9 mouse cellular contexts compared by ENCODE assay signal in the genomic region with DNA sequence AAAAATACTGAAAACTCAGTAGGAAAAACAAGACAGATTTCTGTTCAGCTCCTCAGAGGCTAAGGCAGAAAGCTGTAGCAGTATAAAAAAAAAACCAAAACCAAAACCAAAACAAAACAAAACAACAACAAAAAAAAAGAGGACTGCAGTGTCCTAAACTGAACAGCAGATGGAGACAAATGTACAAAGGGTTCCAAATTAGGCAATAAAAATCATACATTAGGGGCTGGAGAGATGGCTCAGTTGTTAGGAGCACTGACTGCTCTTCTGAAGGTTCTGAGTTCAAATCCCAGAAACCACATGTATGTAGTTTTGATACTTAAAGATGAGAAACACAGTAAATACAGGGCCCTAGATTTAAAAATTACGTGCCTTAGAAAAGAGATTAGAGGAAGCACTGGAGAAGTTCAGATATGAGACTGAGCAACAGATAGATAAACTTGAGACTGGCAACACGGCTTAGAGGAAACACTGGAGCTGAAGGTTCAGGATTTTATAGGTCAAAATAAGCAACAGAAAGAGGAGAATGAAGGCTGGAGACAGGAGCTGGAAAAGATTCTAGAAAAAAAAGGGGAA. TPM values are rescaled to one million over a fixed set of nuclear protein-coding genes. Genes with fewer than 3 reads are reported as not detected.
DNase-seq lines count a peak whose midpoint lies in the region; ATAC-seq and TF ChIP-seq lines count a peak whose summit lies in the region.
"Had no signal": no experiment of that assay in that cellular context is flagged by ENCODE, and none has a peak within 500 bp of the region (broad histone marks: within the 10 kb centered on the region; RNA-seq: fewer than 3 reads in every experiment).

No protein-coding gene starts in this region.

- no peaks in the 10 kb centered on the region for H3K4me1 ChIP-seq in kidney, postnatal 0 days (replicated peaks; ENCODE audit: insufficient read depth, low read length)
- H3K4me1 ChIP-seq in CH12.LX (ENCODE audit: control insufficient read depth in 1 of 2, insufficient read depth in 2 of 2), result peaks cover 0 to 5% of the 10 kb centered on the region in 2 experiments; a peak in 2 of 4 replicates
- H3K4me1 ChIP-seq in cerebellum, adult 2 months (ENCODE audit: control insufficient read depth, insufficient read depth, low read length), result no peaks in the 10 kb centered on the region
- H3K4me1 ChIP-seq: midbrain, embryonic 12.5 days had no signal

- no peak overlapping the region for H3K4me2 ChIP-seq in kidney, postnatal 0 days (ENCODE audit: low read length)
- H3K4me2 ChIP-seq in CH12.LX (ENCODE audit: insufficient read depth, low read depth, poor library complexity, severe bottlenecking), result no peak overlapping the region
- H3K4me2 ChIP-seq: midbrain, embryonic 12.5 days had no signal

- H3K9ac ChIP-seq in kidney, postnatal 0 days (ENCODE audit: low read depth, low read length), result no peak overlapping the region
- H3K9ac ChIP-seq in CH12.LX (ENCODE audit: insufficient read depth, low read depth), result no peak overlapping the region
- H3K9ac ChIP-seq: midbrain, embryonic 12.5 days had no signal

- intact Hi-C loops in gastrocnemius, postnatal 36 days (cut with DNase I), result no loop called here

- H3K9me3 ChIP-seq in kidney, postnatal 0 days (replicated peaks; ENCODE audit: low read length), result no peaks in the 10 kb centered on the region
- H3K9me3 ChIP-seq in CH12.LX (replicated peaks; ENCODE audit: low read length), result peaks cover 3% of the 10 kb centered on the region

- no peak for ATAC-seq in kidney, postnatal 0 days (replicated peaks; ENCODE audit: low FRiP score, low read depth)
- ATAC-seq in megakaryocyte-erythroid progenitor cell, adult 5-6 weeks (replicated peaks; ENCODE audit: low FRiP score, low TSS enrichment, poor library complexity, severe bottlenecking), result peak; percentile 79

- TF ChIP-seq CTCF in kidney, postnatal 0 days (IDR thresholded peaks at IDR 0.05; ENCODE audit: low read depth), result peak; percentile 60
- TF ChIP-seq CTCF in CH12.LX (conservative IDR thresholded peaks at IDR 0.05 in 1 of 2, IDR thresholded peaks at IDR 0.05 in 1 of 2; ENCODE audit: low read depth in 2 of 2, low read length in 2 of 2), result peak in 1 of 2 experiments; percentile 64; a peak in 2 of 4 replicates
- TF ChIP-seq CTCF in cerebellum, adult 2 months (IDR thresholded peaks at IDR 0.05; ENCODE audit: borderline replicate concordance, insufficient read depth, low read depth, low read length), result no peak

- TF ChIP-seq EP300 in CH12.LX (IDR thresholded peaks at IDR 0.05; ENCODE audit: low read length), result no peak

- DNase-seq in kidney, postnatal 0 days (ENCODE audit: low spot score), result peak; percentile 32
- no peak for DNase-seq in kidney, postnatal 14 days
- DNase-seq in CH12.LX (ENCODE audit: extremely low read depth), result peak; percentile 56
- peak; percentile 51 for DNase-seq in c-Kit-positive CD71-positive TER-119-positive erythroid progenitor cells, embryonic 14.5 days (ENCODE audit: low spot score)
- DNase-seq in gastrocnemius, postnatal 10 days, result no peak
- no peak for DNase-seq in cerebellum, adult 2 months
- DNase-seq in gastrocnemius, postnatal 36 days, result no peak

- no peak overlapping the region for H3K27ac ChIP-seq in kidney, postnatal 0 days
- H3K27ac ChIP-seq in CH12.LX (ENCODE audit: insufficient read depth, low read depth), result no peak overlapping the region
- H3K27ac ChIP-seq in cerebellum, adult 2 months (ENCODE audit: insufficient read depth, low read length), result no peak overlapping the region
- H3K27ac ChIP-seq: midbrain, embryonic 12.5 days had no signal

- no peak for TF ChIP-seq POLR2A in CH12.LX (IDR thresholded peaks at IDR 0.05; ENCODE audit: low read depth, low read length)
- TF ChIP-seq POLR2A in cerebellum, adult 2 months (IDR thresholded peaks at IDR 0.05; ENCODE audit: borderline replicate concordance, insufficient read depth, low read length), result no peak

- H3K36me3 ChIP-seq in kidney, postnatal 0 days (ENCODE audit: insufficient read depth, low read length), result no peaks in the 10 kb centered on the region
- no peaks in the 10 kb centered on the region for H3K36me3 ChIP-seq in CH12.LX (replicated peaks in 1 of 2; ENCODE audit: control insufficient read depth in 1 of 2, insufficient read depth in 1 of 2, low read length in 1 of 2)
- H3K36me3 ChIP-seq: midbrain, embryonic 12.5 days had no signal

- dilution Hi-C loops in CH12.LX (cut with MboI; ENCODE audit: extremely low pct_ligation_motif_present, extremely low pct_unique_long_range_greater_than_20kb, low sequenced_read_pairs), result no loop called here

- TF ChIP-seq RAD21 in CH12.LX (IDR thresholded peaks at IDR 0.05; ENCODE audit: low read depth, low read length), result peak; percentile 57

- in situ Hi-C loops in CH12.LX (cut with MboI; ENCODE audit: low pct_ligation_motif_present, low pct_unique_long_range_greater_than_20kb, low sequenced_read_pairs), result no loop called here

- H3K4me3 ChIP-seq in kidney, postnatal 0 days (replicated peaks; ENCODE audit: low read depth, low read length), result no peak overlapping the region
- H3K4me3 ChIP-seq in CH12.LX (replicated peaks in 1 of 3; ENCODE audit: low read depth in 2 of 3, low read length in 2 of 3, poor library complexity in 1 of 3), result no peak overlapping the region
- no peak overlapping the region for H3K4me3 ChIP-seq in cerebellum, adult 2 months (replicated peaks; ENCODE audit: insufficient read depth, low read depth, low read length)
- H3K4me3 ChIP-seq: midbrain, embryonic 12.5 days had no signal

- H3K79me2 ChIP-seq in CH12.LX (replicated peaks; ENCODE audit: control insufficient read depth, extremely low read depth, insufficient read depth, poor library complexity, severe bottlenecking), result no peaks in the 10 kb centered on the region

- no peaks in the 10 kb centered on the region for H3K27me3 ChIP-seq in kidney, postnatal 0 days (ENCODE audit: insufficient read depth, low read length)
- H3K27me3 ChIP-seq in CH12.LX (replicated peaks), result no peaks in the 10 kb centered on the region
- no peaks in the 10 kb centered on the region for H3K27me3 ChIP-seq in cerebellum, adult 2 months (ENCODE audit: control insufficient read depth, insufficient read depth, low read length)
- H3K27me3 ChIP-seq: midbrain, embryonic 12.5 days had no signal

- WGBS in kidney, postnatal 0 days, result 85% methylated on average over 2 of the region's 2 CpGs
- WGBS in cerebellum, adult 2 months, result 72% methylated on average over 2 of the region's 2 CpGs

TF ChIP-seq in CH12.LX, 34 proteins besides CTCF, POLR2A, EP300 and RAD21 (continues in another document):
- no peak for TF ChIP-seq GABPA (IDR thresholded peaks at IDR 0.05; ENCODE audit: insufficient replicate concordance, low read depth, low read length)
- TF ChIP-seq IRF4 (IDR thresholded peaks at IDR 0.05; ENCODE audit: low read depth, low read length), result no peak
- TF ChIP-seq SMC3 (IDR thresholded peaks at IDR 0.05; ENCODE audit: low read depth, low read length), result peak; percentile 45
- no peak for TF ChIP-seq MEF2A (IDR thresholded peaks at IDR 0.05; ENCODE audit: borderline replicate concordance, low read depth, low read length)
- no peak for TF ChIP-seq E2F4 (IDR thresholded peaks at IDR 0.05; ENCODE audit: insufficient replicate concordance, low read depth, low read length)
- TF ChIP-seq TBP (conservative IDR thresholded peaks at IDR 0.05; ENCODE audit: low read depth, low read length), result peak; percentile 96
- TF ChIP-seq ZNF384 (IDR thresholded peaks at IDR 0.05; ENCODE audit: low read depth, low read length), result peak; percentile 92
- TF ChIP-seq MXI1 (IDR thresholded peaks at IDR 0.05; ENCODE audit: low read depth, low read length), result no peak

RNA-seq across cellular contexts. Expression of gene Zfp984, which starts 5.1 kb away (rescaled TPM):
- polyA plus RNA-seq in kidney, postnatal 0 days (2015; fragmentation: Nextera tagmentation; extraction: Ambion mirVana), result 10.7 and 12.0 TPM in 2 replicates
- total RNA-seq in CH12.LX (2012; rRNA removed), result 4.5 TPM in 2 replicates
- 15.9 and 16.0 TPM in 2 replicates for total RNA-seq in CH12.LX (2014; rRNA removed)
- 6.8 and 8.0 TPM in 2 replicates for polyA plus RNA-seq in CH12.LX (2012; ENCODE audit: insufficient read length, low read depth)
- total RNA-seq in megakaryocyte-erythroid progenitor cell, adult 5-6 weeks (2014; fragmentation: Nextera tagmentation), result 40.3 and 44.9 TPM in 2 replicates
- 47.6 and 71.4 TPM in 2 replicates for total RNA-seq in megakaryocyte-erythroid progenitor cell, adult 5-6 weeks (2017)
- total RNA-seq in gastrocnemius, postnatal 10 days (2021), result 1 to 10 TPM; 1.5 to 2.3 TPM
- polyA plus RNA-seq in cerebellum, adult 2 months (2012; rRNA removed), result 3.2 and 3.5 TPM in 2 replicates
- total RNA-seq in gastrocnemius, postnatal 36 days (2021), result under 1 TPM; 0.74 to 0.87 TPM

RNA-seq across cellular contexts. Expression of gene Zfp933, which starts 33.5 kb away (rescaled TPM):
- polyA plus RNA-seq in kidney, postnatal 0 days (2015; fragmentation: Nextera tagmentation; extraction: Ambion mirVana), result 4.7 and 5.5 TPM in 2 replicates
- total RNA-seq in CH12.LX (2012; rRNA removed), result 2.0 and 2.7 TPM in 2 replicates
- total RNA-seq in CH12.LX (2014; rRNA removed), result 5.6 and 7.7 TPM in 2 replicates
- polyA plus RNA-seq in CH12.LX (2012; ENCODE audit: insufficient read length, low read depth), result 3.0 and 3.4 TPM in 2 replicates
- 4.2 and 9.7 TPM in 2 replicates for total RNA-seq in megakaryocyte-erythroid progenitor cell, adult 5-6 weeks (2014; fragmentation: Nextera tagmentation)
- total RNA-seq in megakaryocyte-erythroid progenitor cell, adult 5-6 weeks (2017), result 4.2 and 6.4 TPM in 2 replicates
- 1 to 10 TPM; 7.2 to 8.5 TPM for total RNA-seq in gastrocnemius, postnatal 10 days (2021)
- polyA plus RNA-seq in cerebellum, adult 2 months (2012; rRNA removed), result 11.2 and 11.3 TPM in 2 replicates
- total RNA-seq in gastrocnemius, postnatal 36 days (2021), result 1 to 10 TPM; 7.1 to 7.9 TPM

RNA-seq across cellular contexts. Expression of gene Miip, which starts 53.9 kb away (rescaled TPM):
- 29.4 and 30.6 TPM in 2 replicates for polyA plus RNA-seq in kidney, postnatal 0 days (2015; fragmentation: Nextera tagmentation; extraction: Ambion mirVana)
- 50.6 and 58.8 TPM in 2 replicates for total RNA-seq in CH12.LX (2012; rRNA removed)
- total RNA-seq in CH12.LX (2014; rRNA removed), result 31.5 and 33.6 TPM in 2 replicates
- polyA plus RNA-seq in CH12.LX (2012; ENCODE audit: insufficient read length, low read depth), result 43.9 and 46.6 TPM in 2 replicates
- 48.9 and 75.8 TPM in 2 replicates for total RNA-seq in megakaryocyte-erythroid progenitor cell, adult 5-6 weeks (2014; fragmentation: Nextera tagmentation)
- 30.4 and 36.7 TPM in 2 replicates for total RNA-seq in megakaryocyte-erythroid progenitor cell, adult 5-6 weeks (2017)
- 1 to 10 TPM; 6.2 to 9.2 TPM for total RNA-seq in gastrocnemius, postnatal 10 days (2021)
- 58.6 and 59.9 TPM in 2 replicates for polyA plus RNA-seq in cerebellum, adult 2 months (2012; rRNA removed)
- 1 to 10 TPM; 4.0 to 6.3 TPM for total RNA-seq in gastrocnemius, postnatal 36 days (2021)

RNA-seq across cellular contexts. Expression of gene Fv1, which starts 54.1 kb away (rescaled TPM):
- polyA plus RNA-seq in kidney, postnatal 0 days (2015; fragmentation: Nextera tagmentation; extraction: Ambion mirVana), result 3.8 and 4.3 TPM in 2 replicates
- total RNA-seq in CH12.LX (2012; rRNA removed), result 4.0 and 4.3 TPM in 2 replicates
- total RNA-seq in CH12.LX (2014; rRNA removed), result 3.0 TPM in 2 replicates
- 2.1 and 2.8 TPM in 2 replicates for polyA plus RNA-seq in CH12.LX (2012; ENCODE audit: insufficient read length, low read depth)
- 6.2 and 12.6 TPM in 2 replicates for total RNA-seq in megakaryocyte-erythroid progenitor cell, adult 5-6 weeks (2014; fragmentation: Nextera tagmentation)
- total RNA-seq in megakaryocyte-erythroid progenitor cell, adult 5-6 weeks (2017), result 10.4 and 21.7 TPM in 2 replicates
- 1 to 10 TPM; 3.2 to 4.6 TPM for total RNA-seq in gastrocnemius, postnatal 10 days (2021)
- polyA plus RNA-seq in cerebellum, adult 2 months (2012; rRNA removed), result 8.6 and 8.7 TPM in 2 replicates
- total RNA-seq in gastrocnemius, postnatal 36 days (2021), result 1 to 10 TPM; 3.8 to 5.8 TPM

Comparison
In these comparisons a context has a peak if more than half of its experiments do, and no peak if none do; other contexts are left out.
1. DNase-seq: peak in kidney, postnatal 0 days (single experiment), CH12.LX (single experiment) and c-Kit-positive CD71-positive TER-119-positive erythroid progenitor cells, embryonic 14.5 days (single experiment); none in kidney, postnatal 14 days (single experiment), gastrocnemius, postnatal 10 days (single experiment), cerebellum, adult 2 months (0 of 2) and gastrocnemius, postnatal 36 days (0 of 2).